Mouse (Mus musculus) CH12.LX (cell line): ENCODE results near the gene Adi1. TPM values are rescaled to one million over a fixed set of nuclear protein-coding genes. Genes with fewer than 3 reads are reported as not detected.

Experiments
- DNase-seq: peaks from one replicate; pipeline ENCODE4 v3.0.0-alpha.2; 2013; ENCODE audit errors: extremely low read depth
- H3K27ac ChIP-seq: 2 replicates; pipeline ENCODE4 v1.5.1; 2012; ENCODE audit warnings: low read depth, mild to moderate bottlenecking, control low read depth, moderate library complexity; ENCODE audit not compliant: insufficient read depth
- H3K27me3 ChIP-seq: replicated peaks from 2 replicates; pipeline ENCODE3; 2012; ENCODE audit warnings: inconsistent platforms
- H3K36me3 ChIP-seq, 2 experiments: replicated peaks in 1 of 2; 2 replicates each; pipeline versions ENCODE3 to v1.6.1; 2012; ENCODE audit warnings: inconsistent platforms in 1 of 2, low read length in 1 of 2, mild to moderate bottlenecking in 1 of 2, mixed read lengths in 1 of 2, moderate library complexity in 1 of 2; ENCODE audit not compliant: control insufficient read depth in 1 of 2, insufficient read depth in 1 of 2
- H3K4me1 ChIP-seq, 2 experiments: 2 replicates each; pipeline ENCODE4 v1.6.1; 2012; ENCODE audit warnings: inconsistent platforms in 1 of 2, moderate library complexity in 1 of 2; ENCODE audit not compliant: insufficient read depth in 2 of 2, control insufficient read depth in 1 of 2
- H3K4me2 ChIP-seq: 2 replicates; pipeline ENCODE4 v1.6.1; 2012; ENCODE audit warnings: low read depth, mild to moderate bottlenecking, control low read depth; ENCODE audit not compliant: poor library complexity, insufficient read depth, severe bottlenecking
- H3K4me3 ChIP-seq, 3 experiments: fragments of 150-350 bp in 1 of 3; sonication (generic) in 1 of 3; replicated peaks in 1 of 3; 2 replicates each; pipeline versions ENCODE3 to v1.5.1; 2011 to 2012; ENCODE audit warnings: low read depth in 2 of 3, low read length in 2 of 3, mild to moderate bottlenecking in 2 of 3, moderate library complexity in 2 of 3, control low read depth in 1 of 3, improper control_type of control experiment in 1 of 3, inconsistent platforms in 1 of 3, mixed read lengths in 1 of 3; ENCODE audit not compliant: poor library complexity in 1 of 3
- H3K79me2 ChIP-seq: replicated peaks from 2 replicates; pipeline ENCODE4 v1.6.1; 2012; ENCODE audit warnings: mild to moderate bottlenecking, moderate library complexity; ENCODE audit not compliant: control insufficient read depth, poor library complexity, insufficient read depth, severe bottlenecking; ENCODE audit errors: extremely low read depth
- H3K9ac ChIP-seq: 2 replicates; pipeline ENCODE4 v1.6.1; 2012; ENCODE audit warnings: low read depth, mild to moderate bottlenecking, control low read depth, moderate library complexity; ENCODE audit not compliant: insufficient read depth
- H3K9me3 ChIP-seq: replicated peaks from 2 replicates; pipeline ENCODE3; 2012; ENCODE audit warnings: low read length, inconsistent platforms, mixed read lengths
- BHLHE40 ChIP-seq: IDR thresholded peaks from 2 replicates; pipeline ENCODE4 v1.6.1; 2011; ENCODE audit warnings: mild to moderate bottlenecking, low read depth, low read length, improper control_type of control experiment
- CHD1 ChIP-seq: IDR thresholded peaks from 2 replicates; pipeline ENCODE4 v1.6.1; 2012; ENCODE audit warnings: low read depth, low read length, improper control_type of control experiment, inconsistent platforms
- CHD2 ChIP-seq: IDR thresholded peaks from 2 replicates; pipeline ENCODE4 v1.6.1; 2011; ENCODE audit warnings: low read length, improper control_type of control experiment
- ETS1 ChIP-seq: conservative IDR thresholded peaks from 2 replicates; pipeline ENCODE4 v1.6.1; 2012; ENCODE audit warnings: low read depth, mild to moderate bottlenecking, inconsistent platforms, low read length, improper control_type of control experiment, moderate library complexity
- JUN ChIP-seq: IDR thresholded peaks from 2 replicates; pipeline ENCODE4 v1.6.1; 2011; ENCODE audit warnings: low read depth, mild to moderate bottlenecking, low read length, improper control_type of control experiment, moderate library complexity; ENCODE audit not compliant: insufficient read depth
- JUND ChIP-seq: conservative IDR thresholded peaks from 2 replicates; pipeline ENCODE4 v1.6.1; 2011; ENCODE audit warnings: low read depth, low read length, improper control_type of control experiment
- KAT2A ChIP-seq: IDR thresholded peaks from 2 replicates; pipeline ENCODE4 v1.6.1; 2012; ENCODE audit warnings: low read length, improper control_type of control experiment, inconsistent platforms; ENCODE audit not compliant: insufficient replicate concordance
- MAFK ChIP-seq: IDR thresholded peaks from 2 replicates; pipeline ENCODE4 v1.6.1; 2011; ENCODE audit warnings: low read length, improper control_type of control experiment; ENCODE audit not compliant: insufficient replicate concordance
- MAX ChIP-seq: IDR thresholded peaks from 2 replicates; pipeline ENCODE4 v1.6.1; 2011; ENCODE audit warnings: low read length, improper control_type of control experiment
- MEF2A ChIP-seq: IDR thresholded peaks from 2 replicates; pipeline ENCODE4 v1.6.1; 2014; ENCODE audit warnings: low read depth, mild to moderate bottlenecking, inconsistent platforms, low read length, improper control_type of control experiment, borderline replicate concordance
- NELFE ChIP-seq: IDR thresholded peaks from 2 replicates; pipeline ENCODE4 v1.6.1; 2011; ENCODE audit warnings: low read depth, low read length, improper control_type of control experiment
- NRF1 ChIP-seq: IDR thresholded peaks from 2 replicates; pipeline ENCODE4 v1.6.1; 2014; ENCODE audit warnings: low read depth, mild to moderate bottlenecking, inconsistent platforms, low read length, improper control_type of control experiment, moderate library complexity
- POLR2A ChIP-seq: IDR thresholded peaks from 2 replicates; pipeline ENCODE4 v1.6.1; 2011; ENCODE audit warnings: low read depth, mild to moderate bottlenecking, improper control_type of control experiment, low read length
- POLR2AphosphoS2 ChIP-seq: IDR thresholded peaks from 2 replicates; pipeline ENCODE4 v1.6.1; 2011; ENCODE audit warnings: low read depth, low read length, improper control_type of control experiment
- RAD21 ChIP-seq: IDR thresholded peaks from 2 replicates; pipeline ENCODE4 v1.6.1; 2011; ENCODE audit warnings: low read depth, mild to moderate bottlenecking, low read length, improper control_type of control experiment, moderate library complexity
- SIN3A ChIP-seq: IDR thresholded peaks from 2 replicates; pipeline ENCODE4 v1.6.1; 2012; ENCODE audit warnings: low read length, improper control_type of control experiment, inconsistent platforms
- TBP ChIP-seq: conservative IDR thresholded peaks from 2 replicates; pipeline ENCODE4 v1.6.1; 2011; ENCODE audit warnings: low read depth, low read length, improper control_type of control experiment
- UBTF ChIP-seq: IDR thresholded peaks from 2 replicates; pipeline ENCODE4 v1.6.1; 2012; ENCODE audit warnings: low read depth, mild to moderate bottlenecking, inconsistent platforms, low read length, improper control_type of control experiment, moderate library complexity
- USF1 ChIP-seq: IDR thresholded peaks from 2 replicates; pipeline ENCODE4 v1.6.1; 2014; ENCODE audit warnings: low read depth, mild to moderate bottlenecking, inconsistent platforms, low read length, improper control_type of control experiment
- ZKSCAN1 ChIP-seq: IDR thresholded peaks from 2 replicates; pipeline ENCODE4 v1.6.1; 2012; ENCODE audit warnings: low read depth, inconsistent platforms, low read length, improper control_type of control experiment, borderline replicate concordance
- ZMIZ1 ChIP-seq: IDR thresholded peaks from 2 replicates; pipeline ENCODE4 v1.6.1; 2012; ENCODE audit warnings: low read depth, mild to moderate bottlenecking, inconsistent platforms, low read length, improper control_type of control experiment
- dilution Hi-C: fragments of 300-500 bp; cut with MboI; formaldehyde crosslinking; loops from 2 replicates; pipeline ENCODE4 v1.14.3; 2020; ENCODE audit warnings: low sequenced_read_pairs; ENCODE audit not compliant: extremely low pct_unique_long_range_greater_than_20kb, extremely low pct_ligation_motif_present
- in situ Hi-C: fragments of 300-500 bp; cut with MboI; formaldehyde crosslinking; loops from 3 replicates; pipeline ENCODE4 v1.14.3; 2019; ENCODE audit warnings: low sequenced_read_pairs, low pct_ligation_motif_present, low pct_unique_long_range_greater_than_20kb, mixed read lengths
- polyA plus RNA-seq: library from polyadenylated mRNA; unstranded; fragments of >175 nt; gene quantifications from 2 replicates; pipeline ENCODE4 v1.2.1, GENCODE M21; 2012; ENCODE audit warnings: low read depth; ENCODE audit not compliant: insufficient read length
- total RNA-seq, 2 experiments: library from RNA; depleted of rRNA; stranded (reverse); fragments of 300-350 nt in 1 of 2; fragments of >200 nt in 1 of 2; gene quantifications; 2 replicates each; pipeline ENCODE4 v1.2.3; 2012 to 2014

Gene Adi1
- total and polyA plus RNA-seq, 3 experiments: 27.7 to 58.3 (median 37.5) TPM

- Histone ChIP-seq H3K4me3 (no peak overlapping the region), H3K27me3 (peaks cover 2% of the 10 kb centered on the region), H3K9me3 (no peaks in the 10 kb centered on the region), H3K36me3 (peaks cover 48 to 55% of the 10 kb centered on the region in 2 experiments)
- DNase-seq: no peak
- dilution Hi-C loops: no loop called here
- TF ChIP-seq NRF1: no peak
- TF ChIP-seq ZMIZ1: peak; percentile 29; the same call in 1 of the 2 replicates
- peak; percentile 67; the same call in 1 of the 2 replicates for TF ChIP-seq POLR2AphosphoS2
- TF ChIP-seq MAFK: peak; percentile 95
- TF ChIP-seq KAT2A: no peak
- TF ChIP-seq, all 38 proteins: peak for 3
- peaks cover 11% of the 10 kb centered on the region for H3K79me2 ChIP-seq
- no peak overlapping the region for H3K9ac ChIP-seq
- no peak overlapping the region for H3K27ac ChIP-seq
- in situ Hi-C loops: no loop called here
- no peak overlapping the region for H3K4me2 ChIP-seq
- peaks cover 15 to 52% of the 10 kb centered on the region in 2 experiments for H3K4me1 ChIP-seq
Observed at GRCm38 (mm10) chr12:28628436-28628835, 46.6 kb upstream of the Adi1 start.

GRCm38 (mm10) chr12:28635058-28635534 lies 39.9 kb upstream of the Adi1 start:
- in situ Hi-C loops (no loop called here), dilution Hi-C loops (no loop called here)
- peak overlapping the region; percentile 98 to 100 (median 98) for H3K4me3 ChIP-seq
- H3K4me2 ChIP-seq: peak overlapping the region; percentile 99
- peaks cover 33% of the 10 kb centered on the region for H3K79me2 ChIP-seq
- peaks cover 20 to 38% of the 10 kb centered on the region in 2 experiments for H3K4me1 ChIP-seq
- H3K27me3 ChIP-seq: no peaks in the 10 kb centered on the region
- TF ChIP-seq POLR2A: no peak
- peak; percentile 25; the same call in 1 of the 2 replicates for TF ChIP-seq MAX
- TF ChIP-seq UBTF: no peak
- TF ChIP-seq CHD1: 0 out of 2 replicates have a peak, but pooled peaks have one; percentile 45
- TF ChIP-seq POLR2AphosphoS2: 0 out of 2 replicates have a peak, but pooled peaks have one; percentile 45
- no peak for DNase-seq
- H3K9me3 ChIP-seq: no peaks in the 10 kb centered on the region
- peak overlapping the region; percentile 99 for H3K9ac ChIP-seq
- H3K27ac ChIP-seq: peak overlapping the region; percentile 63
- H3K36me3 ChIP-seq: peaks cover 42 to 49% of the 10 kb centered on the region in 2 experiments

GRCm38 (mm10) chr12:28635535-28636476 lies 39.2 kb upstream of the Adi1 start, which contains the start of gene Rps7:
Rps7 (minus strand) TSS chr12:28635953.
- peaks cover 35 to 42% of the 10 kb centered on the region in 2 experiments for H3K36me3 ChIP-seq
- H3K4me3 ChIP-seq: peak within 1 kb of the TSS; percentile 98 to 100 (median 98)
- dilution Hi-C loops: no loop called here
- peak; percentile 95 for DNase-seq
- H3K27me3 ChIP-seq: no peaks in the 10 kb centered on the region
- peaks cover 33% of the 10 kb centered on the region for H3K79me2 ChIP-seq
- H3K4me1 ChIP-seq: peaks cover 18 to 31% of the 10 kb centered on the region in 2 experiments
- H3K9ac ChIP-seq: peak within 1 kb of the TSS; percentile 99
- in situ Hi-C loops: no loop called here
- H3K9me3 ChIP-seq: no peaks in the 10 kb centered on the region
- H3K27ac ChIP-seq: peak within 1 kb of the TSS; percentile 63
- peak within 1 kb of the TSS; percentile 99 for H3K4me2 ChIP-seq
- TF ChIP-seq KAT2A: peak; percentile 90
- TF ChIP-seq POLR2A: peak; percentile 96
- peak; percentile 99 for TF ChIP-seq CHD2
- peak; percentile 80; the same call in 1 of the 2 replicates for TF ChIP-seq UBTF
- no peak for TF ChIP-seq USF1
- TF ChIP-seq POLR2AphosphoS2: peak; percentile 82; the same call in 1 of the 2 replicates
- peak; percentile 92 for TF ChIP-seq SIN3A
- TF ChIP-seq ZKSCAN1: no peak
- peak; percentile 45; the same call in 1 of the 2 replicates for TF ChIP-seq JUND
- no peak for TF ChIP-seq RAD21
- peak; percentile 15; the same call in 1 of the 2 replicates for TF ChIP-seq BHLHE40
- TF ChIP-seq TBP: peak; percentile 98
- TF ChIP-seq JUN: no peak
- peak; percentile 93 for TF ChIP-seq NELFE
- 0 out of 2 replicates have a peak, but pooled peaks have one; percentile 16 for TF ChIP-seq ETS1
- TF ChIP-seq MEF2A: peak; percentile 76
